Mouse (Mus musculus) cerebellum, adult 2 months (tissue): ENCODE measurements around the gene Oxa1l.

Experiments
- CTCF ChIP-seq: fragments of 200-500 bp; IDR thresholded peaks from 2 replicates; pipeline ENCODE4 v1.5.1; 2011; ENCODE audit warnings: low read depth, mild to moderate bottlenecking, control low read depth, low read length, moderate library complexity, borderline replicate concordance; ENCODE audit not compliant: insufficient read depth
- POLR2A ChIP-seq: fragments of 200-500 bp; IDR thresholded peaks from 2 replicates; pipeline ENCODE4 v1.6.1; 2011; ENCODE audit warnings: low read length, control low read depth, borderline replicate concordance; ENCODE audit not compliant: insufficient read depth

DNA sequence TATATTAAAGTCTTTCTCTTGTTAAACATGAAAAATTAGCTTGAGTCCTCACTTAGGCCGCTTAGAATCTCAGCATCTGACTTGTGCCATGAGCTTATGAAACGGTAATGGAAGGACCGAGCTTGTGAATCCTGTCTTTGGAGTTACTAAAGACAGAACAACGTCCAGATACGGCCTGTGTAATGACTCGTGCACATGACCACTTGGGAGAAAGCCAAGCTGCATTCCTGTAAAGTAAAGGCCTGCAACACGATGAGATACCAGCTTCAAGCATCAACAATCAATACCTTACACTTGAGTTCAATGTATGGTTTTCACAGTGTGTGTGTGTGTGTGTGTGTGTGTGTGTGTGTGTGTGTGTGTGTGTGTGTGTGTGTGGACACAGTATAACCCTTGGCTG lies 36.1 kb downstream of the Oxa1l start:
- TF ChIP-seq CTCF (no peak), POLR2A (no peak)
